Mouse (Mus musculus) erythroid progenitor cell, adult 5-6 weeks (primary cell): ENCODE results near the gene Tlx2. TPM values are rescaled to one million over a fixed set of nuclear protein-coding genes. Genes with fewer than 3 reads are reported as not detected.

Experiments
- ATAC-seq: replicated peaks from 2 replicates; pipeline ENCODE4 v1.8.0; 2016; ENCODE audit warnings: moderate number of reproducible peaks, mild to moderate bottlenecking, moderate TSS enrichment, inconsistent platforms; ENCODE audit not compliant: poor library complexity, low FRiP score, severe bottlenecking
- total RNA-seq, 2 experiments: library from RNA; stranded (forward) in 1 of 2; stranded (reverse) in 1 of 2; fragments of 150-400 nt in 1 of 2; fragments of 186-747, 209-891 nt in 1 of 2; gene quantifications; 2 replicates each; pipeline versions ENCODE4 v1.2.3 to v1.2.4; 2015 to 2017; ENCODE audit warnings: low replicate concordance in 2 of 2

Gene Tlx2
- total RNA-seq, 2 experiments from 2014 or later, result not detected

DNA sequence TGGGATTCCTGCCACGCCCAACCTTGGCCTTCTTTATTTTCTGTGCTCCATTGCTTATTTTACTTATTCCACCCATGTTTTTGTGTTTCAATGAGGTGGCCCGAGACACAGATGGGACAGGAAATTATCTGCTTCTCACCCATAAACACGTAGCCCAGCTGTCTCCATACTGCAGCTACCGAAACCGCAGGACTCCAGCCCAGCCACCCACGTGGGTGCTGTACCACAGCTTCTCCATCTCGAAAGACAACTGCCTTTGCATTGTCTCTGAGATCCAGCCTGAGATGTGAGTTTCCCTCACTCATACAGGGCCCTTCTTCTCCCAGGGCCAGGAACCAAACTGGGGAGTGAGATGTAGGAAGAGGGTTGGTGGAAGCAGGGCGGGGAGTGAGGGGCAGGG is 4.1 kb downstream of the Tlx2 start:
- ATAC-seq, result no peak

DNA sequence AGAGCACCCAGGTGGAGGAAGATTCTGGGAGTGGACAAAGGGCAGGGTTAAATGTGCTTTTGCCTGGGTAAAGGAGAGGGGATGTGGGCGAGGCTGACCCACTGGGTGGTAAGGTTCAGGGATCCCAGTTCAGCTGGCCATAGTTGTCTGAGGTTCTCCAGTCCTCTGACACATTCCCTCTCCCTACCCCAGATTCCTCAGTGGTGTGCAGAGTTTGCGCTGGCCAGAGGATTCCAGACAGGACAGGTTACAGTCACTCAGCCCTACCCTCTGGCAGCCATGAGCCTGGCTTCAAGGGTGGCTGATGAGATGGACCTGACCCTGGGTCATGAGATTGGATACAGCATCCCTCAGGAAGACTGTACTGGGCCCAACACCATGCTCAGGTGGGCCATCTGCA is 11.4 kb downstream of the Tlx2 start:
- no peak for ATAC-seq

DNA sequence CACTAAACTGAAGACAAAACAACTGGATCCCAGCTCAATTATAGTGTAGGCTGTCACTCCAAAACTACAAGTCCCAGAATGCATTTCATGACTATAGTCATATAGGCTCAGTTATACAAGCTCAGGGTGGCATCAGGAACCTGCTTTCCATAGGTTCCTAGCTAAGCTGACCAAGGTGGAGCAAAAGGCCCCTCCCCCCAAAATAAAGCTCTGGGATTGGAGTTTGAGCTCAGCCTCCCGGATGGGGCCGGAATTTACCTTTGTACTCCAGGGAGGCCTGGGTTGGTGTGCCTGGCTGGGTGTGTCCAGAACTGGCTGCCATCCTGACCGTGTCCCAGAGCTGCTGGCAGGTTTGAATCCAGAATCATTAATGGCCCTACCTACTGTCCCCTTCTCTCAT is 12.3 kb downstream of the Tlx2 start, which contains the start of gene Dqx1:
Dqx1 (plus strand) TSS at position 55 of the 400 bp plus-strand sequence.
- no peak for ATAC-seq

DNA sequence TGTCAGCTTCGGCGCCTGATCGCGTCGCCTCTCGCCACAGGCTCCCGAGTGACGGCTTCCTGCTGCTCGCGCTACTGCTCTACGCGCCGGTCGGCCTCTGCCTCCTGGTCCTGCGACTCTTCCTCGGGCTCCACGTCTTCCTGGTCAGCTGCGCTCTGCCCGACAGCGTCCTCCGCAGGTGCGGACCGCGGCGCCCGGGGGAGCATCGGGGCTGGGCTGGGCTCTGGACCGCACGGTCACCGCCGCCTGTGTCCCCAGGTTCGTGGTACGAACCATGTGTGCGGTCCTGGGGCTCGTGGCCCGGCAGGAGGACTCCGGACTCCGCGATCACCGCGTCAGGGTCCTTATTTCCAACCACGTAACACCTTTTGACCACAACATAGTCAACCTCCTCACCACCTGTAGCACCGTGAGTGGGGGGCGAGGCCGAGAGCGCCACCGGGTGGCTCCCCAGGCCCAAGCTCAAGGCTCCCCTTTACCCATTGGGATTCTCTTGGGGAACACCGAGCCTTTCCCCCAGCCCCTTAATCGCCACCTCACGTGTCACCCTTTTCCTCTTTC is 15.1 kb downstream of the Tlx2 start, which contains the start of gene Htra2:
Htra2 (minus strand) TSS at position 403 of the 561 bp plus-strand sequence.
- peak; percentile 7; the same call in 1 of the 2 replicates for ATAC-seq

DNA sequence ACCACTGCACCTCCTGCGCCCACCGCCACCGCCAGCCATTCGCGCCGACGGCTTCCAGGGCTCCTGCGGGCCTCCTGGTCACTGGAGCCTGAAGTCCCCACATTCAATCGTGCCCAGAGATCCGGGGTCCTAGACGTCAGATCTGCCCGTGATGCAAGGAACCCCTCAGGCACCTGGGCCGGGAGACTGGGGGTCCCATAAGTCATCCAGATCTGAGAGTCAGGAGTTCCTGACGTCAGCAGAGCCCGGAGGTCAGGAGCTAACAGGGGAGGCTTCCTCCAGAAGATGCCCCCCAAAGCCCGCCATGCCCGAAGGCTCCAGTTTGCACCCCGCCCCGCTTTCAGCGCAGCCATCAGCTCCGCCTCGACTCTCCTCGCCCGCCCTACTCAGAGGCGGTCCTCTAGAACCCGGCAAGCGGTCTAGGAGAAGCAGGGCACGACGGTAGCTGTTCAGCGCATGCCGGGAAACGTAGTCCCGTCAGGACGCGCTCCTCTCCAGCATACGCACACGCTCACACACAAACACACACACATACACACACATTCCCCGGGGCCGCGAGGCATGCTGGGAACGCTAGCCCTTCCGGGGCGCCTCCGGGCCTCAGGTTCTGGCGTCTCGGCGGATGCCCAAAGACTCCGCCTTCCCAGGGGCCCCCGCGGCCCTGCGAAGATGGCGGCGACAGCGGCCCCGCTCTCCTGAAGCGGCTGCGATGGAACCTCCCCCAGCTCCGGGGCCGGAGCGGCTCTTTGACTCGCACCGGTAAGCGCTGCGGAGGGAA is 15.8 kb downstream of the Tlx2 start, which contains the start of gene Aup1:
Aup1 (plus strand) TSS at position 448 of the 778 bp plus-strand sequence.
- ATAC-seq, result peak; percentile 86

DNA sequence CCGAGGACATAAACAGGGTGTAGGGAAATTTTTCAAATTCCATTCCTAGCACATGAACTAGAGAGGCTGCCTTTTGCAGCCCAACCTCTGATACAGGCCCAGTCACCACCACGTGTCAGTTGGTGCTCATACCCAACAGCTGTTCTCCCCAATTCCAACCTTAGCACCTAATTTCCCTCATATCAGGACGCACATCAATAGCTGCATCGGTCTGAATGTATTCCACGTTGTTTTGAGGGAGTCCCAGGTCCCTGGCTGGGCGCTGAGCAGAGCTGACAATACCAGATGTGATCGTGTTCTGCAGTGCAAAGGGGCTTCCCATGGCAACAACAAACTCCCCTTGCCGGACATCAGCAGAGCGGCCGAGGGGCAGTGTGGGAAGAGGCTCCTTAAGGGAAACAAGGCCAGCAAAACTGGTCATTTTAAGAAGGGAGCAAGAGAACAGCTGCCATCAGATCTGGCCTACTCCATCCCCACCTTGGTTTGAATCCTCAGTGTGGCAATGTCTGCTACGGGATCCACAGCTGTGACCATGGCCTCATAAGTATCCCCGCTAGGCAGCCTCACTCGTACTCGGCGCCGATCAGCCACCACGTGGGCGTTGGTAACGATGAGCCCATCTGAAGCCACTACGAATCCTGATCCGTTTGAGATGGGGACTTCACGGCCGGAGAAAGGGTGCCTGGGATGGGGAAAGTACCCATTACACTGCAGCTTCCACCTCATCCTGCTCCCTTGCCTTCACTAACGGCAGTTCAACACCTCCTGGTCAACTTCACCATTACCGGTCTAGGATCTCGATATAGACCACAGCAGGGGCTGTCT is 16.7 kb downstream of the Tlx2 start:
- peak; percentile 48 for ATAC-seq

DNA sequence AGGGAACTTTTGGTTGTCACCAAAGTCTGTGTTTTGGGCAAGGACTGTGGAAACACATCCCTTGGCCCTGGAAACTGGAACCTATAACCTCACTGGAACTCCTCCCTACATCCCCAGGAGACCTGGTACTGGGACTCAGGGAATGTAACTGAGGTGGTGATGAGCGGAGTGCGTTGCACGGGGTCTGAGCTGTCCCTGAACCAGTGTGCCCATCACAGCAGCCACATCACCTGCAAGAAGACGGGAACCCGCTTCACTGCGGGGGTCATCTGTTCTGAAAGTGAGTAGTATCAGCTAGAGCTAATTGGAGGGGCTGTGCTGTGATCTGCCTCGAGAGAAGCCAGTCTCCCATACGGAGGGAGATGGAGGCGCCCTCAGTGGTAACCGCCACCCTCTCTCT is 20.7 kb downstream of the Tlx2 start:
- no peak for ATAC-seq

DNA sequence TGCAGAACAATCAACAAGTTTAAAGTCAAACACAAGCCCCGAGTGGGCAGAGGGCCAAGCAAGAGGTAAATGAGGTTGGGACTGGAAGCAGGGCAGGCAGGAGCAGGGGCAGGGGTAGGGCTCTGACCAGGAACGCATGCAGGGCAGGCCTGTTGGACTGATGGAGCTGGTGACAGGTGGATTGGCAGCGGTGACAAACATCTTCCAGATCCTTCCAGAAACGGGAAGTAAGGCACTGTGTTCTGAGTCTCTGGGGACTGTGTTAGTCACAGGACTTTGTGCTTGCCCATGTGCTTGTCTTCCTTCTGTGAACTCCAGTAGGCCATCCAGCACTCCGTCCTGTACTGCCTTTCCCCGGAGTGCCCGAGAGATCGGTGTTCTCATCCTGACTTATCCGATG is 25.4 kb downstream of the Tlx2 start:
- no peak for ATAC-seq

DNA sequence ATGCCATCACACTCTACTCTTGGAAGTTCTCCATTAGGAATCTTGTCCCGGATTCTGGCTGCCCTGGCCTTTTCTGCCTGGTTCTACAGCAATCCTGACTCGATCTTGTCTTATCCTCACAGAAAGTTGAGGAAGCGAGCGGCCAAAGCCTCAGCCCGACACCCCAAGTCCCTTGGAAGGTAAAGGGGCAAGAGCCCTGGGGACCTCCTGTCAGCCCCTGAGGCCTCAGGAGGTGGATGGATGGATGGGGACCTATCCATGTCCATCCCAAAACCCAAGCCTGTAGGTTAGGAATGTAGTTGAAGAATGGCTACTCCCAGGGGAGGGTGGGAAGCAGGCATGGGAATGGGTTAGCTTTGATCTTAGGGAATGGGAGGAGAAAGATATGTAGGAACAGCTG is 26.1 kb downstream of the Tlx2 start:
- ATAC-seq, result no peak

DNA sequence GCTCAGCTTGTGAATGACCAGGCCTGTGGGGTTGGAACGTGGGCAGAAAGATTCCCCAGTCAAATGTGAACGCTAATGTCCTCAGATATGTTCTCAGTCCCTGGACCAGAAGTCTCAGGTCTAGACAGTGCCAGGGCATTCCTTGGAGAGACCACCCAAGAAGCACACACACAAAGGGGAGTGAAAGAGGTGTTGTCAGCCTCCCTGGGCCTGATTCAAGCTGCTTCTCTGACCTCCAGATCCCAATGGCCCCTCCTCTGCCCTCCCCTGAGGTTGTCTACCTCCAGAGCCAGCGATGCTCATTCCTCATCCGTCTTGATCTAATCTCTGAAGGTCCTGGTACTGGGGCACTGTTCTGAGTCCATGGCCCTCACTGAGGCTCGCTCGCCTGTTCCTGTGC is 26.5 kb downstream of the Tlx2 start:
- no peak for ATAC-seq

DNA sequence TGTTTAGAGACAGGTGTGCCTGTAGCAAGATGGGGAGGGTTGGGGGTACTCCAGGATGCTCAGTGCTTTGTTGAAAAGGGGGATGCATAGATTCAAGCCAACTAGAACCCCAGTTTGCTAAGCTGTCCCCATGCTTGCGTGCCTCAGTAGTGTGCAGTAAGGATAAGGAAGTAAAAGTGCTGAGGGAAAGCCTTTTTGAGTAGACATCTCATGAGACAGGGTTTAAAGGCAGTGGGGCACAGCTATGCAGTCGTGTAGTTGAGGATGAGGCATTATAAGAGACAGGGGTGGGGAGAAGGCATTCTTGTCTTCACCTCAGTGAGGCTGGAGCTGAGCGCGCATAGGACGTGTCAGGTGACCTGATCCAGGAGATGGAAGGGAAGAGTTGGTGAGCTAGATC is 29.5 kb downstream of the Tlx2 start:
- no peak for ATAC-seq

DNA sequence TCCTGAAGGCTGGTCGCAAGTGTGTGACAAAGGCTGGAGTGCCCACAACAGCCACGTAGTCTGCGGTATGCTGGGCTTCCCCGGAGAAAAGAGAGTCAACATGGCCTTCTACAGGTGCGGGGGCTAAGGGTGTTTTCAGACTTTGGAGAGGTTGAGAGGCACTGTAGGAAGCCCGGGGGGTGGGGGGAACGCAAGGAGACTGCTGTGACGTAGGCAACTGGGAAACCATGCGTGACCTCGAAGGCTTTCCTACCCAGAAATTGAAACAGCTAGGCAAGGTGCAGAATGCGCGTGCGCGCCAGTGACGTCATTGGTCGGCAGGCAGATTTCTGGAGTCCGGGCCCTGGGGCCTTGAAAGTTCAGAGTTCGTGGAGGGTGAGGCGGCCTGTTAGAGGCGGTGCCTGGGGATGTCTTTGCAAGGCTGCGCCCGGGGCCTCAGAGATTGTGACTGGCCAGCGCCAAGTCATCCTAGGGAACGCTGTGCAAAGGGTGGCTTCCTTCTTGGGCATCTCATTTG is 31.5 kb downstream of the Tlx2 start:
- ATAC-seq, result peak; percentile 96

DNA sequence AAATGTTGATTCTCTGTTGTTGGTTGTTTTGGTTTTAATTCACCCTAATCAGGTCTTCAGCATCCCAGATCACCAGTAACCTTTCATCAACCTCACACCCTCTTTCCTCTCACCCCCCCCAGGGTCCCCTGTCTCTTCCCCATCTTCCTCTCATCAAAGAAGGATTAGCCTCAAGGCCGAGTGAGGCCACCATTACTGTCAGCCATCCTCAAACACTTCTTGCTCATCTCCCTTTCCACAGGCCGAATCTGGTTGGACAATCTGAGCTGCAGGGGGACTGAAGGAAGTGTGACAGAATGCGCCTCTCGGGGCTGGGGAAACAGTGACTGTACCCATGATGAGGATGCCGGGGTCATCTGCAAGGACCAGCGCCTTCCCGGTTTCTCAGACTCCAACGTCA is 32.9 kb downstream of the Tlx2 start:
- ATAC-seq, result no peak

DNA sequence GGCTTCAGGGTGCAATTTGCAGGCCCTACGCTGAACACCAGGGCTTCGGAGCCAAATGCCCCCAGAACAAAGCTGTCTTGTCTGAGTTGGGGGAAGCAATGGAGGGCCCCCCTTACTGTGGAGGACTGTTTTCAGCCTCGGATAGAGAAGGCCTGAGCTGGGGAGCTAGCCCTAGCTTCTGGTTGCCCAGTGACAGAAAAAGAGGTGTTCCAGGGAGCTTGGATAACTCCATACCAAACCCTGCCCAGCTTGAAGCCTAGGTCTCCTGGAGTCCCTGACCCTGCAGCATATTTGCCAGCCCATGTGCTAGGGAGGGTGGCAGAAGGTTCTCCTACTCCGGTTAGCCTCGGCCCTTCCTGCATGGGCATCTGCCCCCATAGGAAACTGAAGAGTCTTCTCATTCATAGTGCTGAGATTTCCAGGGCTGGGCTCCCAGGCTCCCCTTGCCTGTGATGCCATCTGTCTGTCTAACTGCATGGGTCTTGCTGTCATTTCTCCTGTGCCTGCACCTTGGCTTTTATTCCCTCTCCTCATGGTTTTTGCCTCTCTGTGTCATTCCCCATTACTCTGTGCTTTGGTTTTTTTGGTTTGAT is 35.5 kb downstream of the Tlx2 start:
- ATAC-seq, result no peak

DNA sequence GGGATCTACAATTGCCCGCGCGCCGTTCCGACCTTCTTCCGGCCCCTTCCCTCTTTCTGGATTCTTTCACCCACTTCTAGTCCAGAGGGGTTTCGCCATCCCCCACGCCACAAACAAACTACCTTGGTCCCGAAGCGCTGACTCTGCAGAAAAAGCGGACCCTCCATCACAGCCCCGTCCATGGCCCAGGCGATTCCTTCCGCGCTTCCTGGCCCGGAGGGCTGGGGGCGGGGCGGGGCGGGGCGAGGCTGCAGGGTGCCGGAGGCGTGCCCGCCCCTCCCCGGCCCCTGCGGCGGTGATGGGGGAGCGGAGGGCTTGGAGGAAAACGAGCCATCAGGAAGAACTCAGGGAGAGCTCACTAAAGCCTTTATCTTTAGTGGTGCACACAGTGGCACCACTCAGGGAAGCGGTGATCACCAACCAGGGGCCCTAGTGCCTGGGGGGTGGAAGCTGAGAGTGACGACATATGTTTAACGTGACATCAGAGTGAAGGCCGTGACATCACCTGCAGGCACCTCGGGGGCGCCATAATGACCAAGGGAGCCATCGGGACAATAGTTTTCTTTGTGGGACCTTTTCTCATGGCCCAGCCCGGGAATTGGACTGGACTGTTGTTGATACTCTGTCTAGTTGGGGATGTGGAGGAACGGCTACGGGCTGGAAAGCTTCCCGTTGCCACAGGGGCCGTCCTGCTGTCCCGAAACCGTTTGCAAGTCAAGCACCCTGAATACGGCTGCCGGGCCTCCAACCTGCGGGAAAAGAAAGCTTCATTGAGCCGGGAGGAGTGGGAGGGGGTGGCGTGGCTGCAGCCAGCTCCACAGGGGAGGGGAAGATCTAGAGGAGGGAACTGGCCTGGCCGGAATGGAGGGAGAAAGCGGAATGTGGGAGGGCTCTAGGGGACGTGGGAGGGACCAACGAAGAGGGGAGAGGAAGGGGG is 36.6 kb downstream of the Tlx2 start, which contains the start of the genes Dok1 and Loxl3:
Dok1 (minus strand) TSS at position 223 of the 937 bp plus-strand sequence.
Loxl3 (plus strand) TSS at position 925 of the 937 bp plus-strand sequence.
- ATAC-seq, result peak; percentile 78

DNA sequence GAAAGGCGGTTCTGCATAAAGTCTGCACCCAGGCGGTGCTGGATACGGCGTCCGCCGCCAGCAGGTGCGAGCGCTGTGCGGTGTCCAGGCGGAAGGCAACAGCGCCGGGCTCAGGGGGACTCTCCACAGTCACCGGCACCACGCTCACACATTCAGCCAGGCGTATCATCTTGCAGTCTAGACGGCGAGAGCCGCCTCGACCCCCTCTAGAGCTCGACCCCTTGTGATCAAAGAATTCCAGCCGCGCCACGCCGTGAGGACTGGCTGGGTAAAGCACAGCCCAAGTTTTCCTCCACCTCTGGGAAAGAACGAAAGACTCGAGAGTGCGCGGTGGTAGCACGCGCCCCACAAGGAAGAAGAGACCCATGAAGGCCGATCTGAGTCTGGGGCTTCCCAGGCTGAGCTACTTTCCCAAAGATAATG is 37.3 kb downstream of the Tlx2 start:
- ATAC-seq, result peak; percentile 77

DNA sequence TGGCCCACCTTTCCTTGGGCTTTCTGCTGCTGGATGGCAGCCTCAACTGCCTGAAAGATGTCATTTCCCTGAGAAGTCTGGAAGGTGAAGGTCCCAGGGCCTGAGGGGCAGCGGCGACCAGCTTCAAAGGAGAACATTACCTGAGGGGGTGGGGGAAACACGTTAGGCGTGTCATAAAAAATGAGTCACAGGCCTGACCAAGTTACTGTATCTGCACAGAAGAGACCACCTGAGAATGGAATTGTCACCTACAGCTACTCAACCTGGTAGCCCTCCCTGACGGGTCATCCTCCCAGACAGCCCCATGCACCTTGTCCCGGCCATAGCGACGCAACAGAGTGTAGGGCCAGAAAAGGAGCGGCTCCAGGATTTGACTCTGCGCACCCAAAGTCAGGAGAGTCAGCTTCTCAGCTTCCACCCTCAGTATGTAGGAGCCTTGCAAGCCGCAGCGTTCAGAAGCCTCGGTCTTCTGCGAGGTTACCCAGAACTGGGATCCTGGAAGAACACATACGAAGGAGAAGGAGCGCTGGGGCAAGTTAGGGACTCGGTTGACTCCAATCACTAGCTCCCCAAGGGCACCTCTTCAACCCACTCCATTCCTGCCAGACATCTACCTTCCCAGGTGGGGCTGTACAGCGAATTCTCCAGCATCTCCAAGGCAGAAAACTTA is 38.0 kb downstream of the Tlx2 start:
- ATAC-seq, result no peak

DNA sequence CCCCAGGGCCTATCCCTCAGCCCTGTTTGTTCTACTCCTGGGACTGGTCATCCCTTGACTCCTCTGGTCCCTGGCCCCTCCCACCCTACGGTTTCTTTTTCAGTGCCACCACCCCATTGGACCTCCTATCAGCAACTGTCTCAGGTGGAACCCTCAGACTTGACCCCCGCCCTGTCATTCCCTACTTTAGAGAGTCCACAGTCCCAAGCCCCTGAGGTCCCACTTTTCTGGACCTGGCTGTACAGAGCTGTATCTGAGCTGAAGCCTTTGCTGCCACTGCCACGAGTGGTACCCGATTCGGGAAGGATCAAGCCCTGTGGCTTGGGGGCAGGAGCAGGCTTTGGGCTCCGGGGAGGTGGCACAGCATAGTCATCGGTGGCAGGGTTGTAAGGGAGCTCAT is 39.0 kb downstream of the Tlx2 start:
- no peak for ATAC-seq
